Mouse (Mus musculus) heart, postnatal 10 days (tissue): Measurements from ENCODE around the gene Thyn1. TPM values are rescaled to one million over a fixed set of nuclear protein-coding genes. Genes with fewer than 3 reads are reported as not detected.

ENCODE experiments used
- DNase-seq, 2 experiments: peaks; one replicate each; pipeline ENCODE4 v3.0.0; 2021
- intact Hi-C: fragments of 180-260 bp; cut with DNase I; formaldehyde crosslinking; loops from one replicate; pipeline ENCODE4 v1.15.1; 2025
- total RNA-seq, 2 experiments: library from RNA; stranded (reverse); gene quantifications; 2 replicates each; pipeline ENCODE4 v1.2.3; 2021

Gene Thyn1
- total RNA-seq: 10 to 100 TPM; 29.0 to 32.7 TPM

DNA sequence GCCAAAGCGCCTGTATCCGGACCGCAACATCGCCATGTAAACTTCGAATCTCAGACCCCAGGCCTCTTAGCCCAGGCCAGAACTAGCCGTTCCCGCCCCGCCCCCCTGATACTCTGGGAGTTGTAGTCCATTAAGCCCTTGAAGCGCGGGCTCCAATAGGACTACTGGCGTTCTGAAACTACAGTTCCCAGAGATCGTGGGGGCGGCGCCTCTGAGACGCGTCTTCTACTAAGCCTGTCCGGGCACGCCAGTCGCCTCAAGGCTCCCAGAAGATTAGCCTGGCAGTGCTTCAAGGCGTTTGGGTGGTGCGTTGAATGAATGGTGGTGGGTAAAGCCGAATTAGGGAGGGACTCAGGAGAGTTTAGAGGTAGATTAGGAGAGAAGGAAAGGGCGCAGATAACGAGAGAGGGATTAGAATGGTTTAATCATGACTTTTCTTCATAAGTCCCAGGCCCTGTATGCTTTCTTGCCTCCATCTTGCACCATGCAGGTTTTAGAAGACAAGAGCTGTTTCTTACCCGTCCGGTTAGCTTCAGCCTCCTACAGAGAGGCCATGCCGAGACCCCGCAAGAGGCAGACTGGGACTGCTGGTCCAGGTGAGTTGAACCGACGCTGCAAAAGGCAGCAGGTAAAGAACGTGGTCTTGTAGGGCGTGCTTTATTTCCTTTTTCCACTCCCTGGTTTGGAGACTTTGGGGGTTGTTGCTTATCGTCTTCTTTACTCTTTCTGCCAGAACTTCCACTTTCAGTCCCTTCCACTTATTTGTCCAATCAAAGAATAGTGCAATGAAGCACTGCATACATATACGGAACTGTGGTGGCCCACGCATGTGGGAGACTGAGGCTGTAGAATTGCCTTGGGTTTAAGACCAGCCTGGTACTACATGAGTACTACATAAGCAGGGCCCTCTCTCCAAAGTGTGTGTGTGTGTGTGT, at the start of gene Thyn1, which contains the start of gene Acad8:
Thyn1 (plus strand) TSS at position 250 of the 935 bp plus-strand sequence.
Acad8 (minus strand) TSS at position 106 of the 935 bp plus-strand sequence.
- DNase-seq: peak; percentile 97
- intact Hi-C loops: no loop called here

DNA sequence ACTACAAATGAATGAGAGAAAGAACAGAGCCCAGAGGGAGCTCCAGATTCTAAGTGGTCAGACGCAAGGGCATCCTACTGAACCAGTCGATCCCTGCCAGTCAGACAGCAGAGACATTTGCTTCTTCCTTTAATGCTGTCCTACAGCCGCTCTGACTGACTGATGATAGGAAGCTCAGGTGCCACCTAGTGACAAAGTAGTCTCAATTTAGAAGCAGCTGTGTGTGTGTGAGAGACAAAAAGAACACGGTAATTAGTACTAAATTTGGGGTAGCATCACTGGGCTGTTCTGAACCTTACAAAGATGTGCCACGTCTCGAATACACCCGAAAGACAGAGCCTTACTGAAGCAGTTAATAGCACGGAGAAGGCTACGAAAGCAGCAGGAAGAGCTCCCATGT, 21.8 kb upstream of the Thyn1 start:
- DNase-seq: no peak
- intact Hi-C loops: no loop called here

DNA sequence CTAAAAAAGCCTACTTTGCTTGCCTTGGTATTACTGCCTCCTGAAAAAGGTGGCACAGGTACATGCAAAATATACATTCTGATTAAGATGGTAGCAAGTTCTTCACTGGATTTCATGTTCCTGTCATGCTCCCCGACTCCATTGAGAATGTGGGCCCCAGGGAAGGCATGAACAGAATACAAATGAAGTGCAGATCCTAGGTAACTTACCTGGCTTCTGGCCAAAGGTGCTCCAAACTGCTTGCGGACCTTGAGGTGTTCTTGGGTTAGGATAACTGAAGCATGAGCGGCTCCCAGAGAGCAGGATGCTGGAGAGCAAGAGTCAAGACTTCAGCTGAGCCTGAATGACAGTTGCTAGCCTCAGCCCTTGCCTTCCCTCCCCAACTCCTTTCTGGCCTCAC, 20.7 kb upstream of the Thyn1 start:
- intact Hi-C loops: no loop called here
- no peak for DNase-seq

DNA sequence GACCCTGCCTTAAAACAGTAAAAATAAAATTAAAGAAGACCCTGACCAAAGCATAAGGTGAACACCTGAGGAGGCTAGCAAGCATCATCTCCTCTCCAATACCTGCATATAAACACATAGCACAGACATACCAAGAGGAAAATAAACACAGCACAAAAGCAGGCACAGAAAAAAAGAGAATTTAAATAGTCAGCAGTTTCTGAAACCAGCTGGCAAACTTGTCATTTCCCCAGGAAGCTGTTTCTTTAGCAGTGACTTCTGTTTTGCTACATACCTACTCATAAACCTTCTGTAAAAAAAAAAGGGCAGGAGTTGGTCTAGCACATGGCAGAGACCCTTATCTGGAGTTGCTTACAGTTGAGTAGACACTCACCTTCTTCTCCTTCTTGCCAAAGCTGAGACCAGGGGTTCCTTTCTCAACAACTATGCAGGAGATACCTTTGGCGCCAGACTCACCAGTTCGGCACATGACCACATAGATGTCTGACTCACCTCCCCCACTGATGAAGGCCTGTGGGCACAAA, 14.4 kb upstream of the Thyn1 start:
- DNase-seq: no peak
- intact Hi-C loops: no loop called here

DNA sequence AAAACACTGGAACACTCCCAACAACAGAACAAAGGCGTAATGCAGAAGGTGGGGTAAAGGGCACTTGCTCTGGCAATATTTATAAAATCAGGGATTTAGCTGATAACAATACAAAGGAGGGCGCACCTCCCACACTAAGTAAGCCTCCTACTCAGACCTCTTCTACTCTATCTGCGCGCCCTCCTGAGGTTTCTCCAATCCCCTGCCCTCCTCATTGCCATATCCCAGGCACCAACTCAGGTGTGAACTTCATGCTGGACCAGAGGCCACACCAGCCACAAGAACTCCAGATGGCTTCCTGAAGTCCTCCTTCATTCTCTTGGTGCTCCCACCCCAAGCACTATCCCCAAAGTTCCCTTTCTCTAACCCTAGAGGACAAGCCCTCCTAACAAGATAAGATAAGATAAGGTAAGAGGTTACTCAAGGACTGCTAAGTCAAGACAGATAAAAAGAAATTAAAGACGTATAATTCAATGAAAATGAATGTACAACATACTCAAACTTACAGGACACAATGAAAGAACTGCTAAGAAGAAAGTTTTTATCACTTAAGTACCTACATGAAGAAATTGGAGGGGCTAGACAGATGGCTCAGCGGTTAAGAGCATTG, 13.7 kb upstream of the Thyn1 start:
- intact Hi-C loops: no loop called here
- no peak for DNase-seq

DNA sequence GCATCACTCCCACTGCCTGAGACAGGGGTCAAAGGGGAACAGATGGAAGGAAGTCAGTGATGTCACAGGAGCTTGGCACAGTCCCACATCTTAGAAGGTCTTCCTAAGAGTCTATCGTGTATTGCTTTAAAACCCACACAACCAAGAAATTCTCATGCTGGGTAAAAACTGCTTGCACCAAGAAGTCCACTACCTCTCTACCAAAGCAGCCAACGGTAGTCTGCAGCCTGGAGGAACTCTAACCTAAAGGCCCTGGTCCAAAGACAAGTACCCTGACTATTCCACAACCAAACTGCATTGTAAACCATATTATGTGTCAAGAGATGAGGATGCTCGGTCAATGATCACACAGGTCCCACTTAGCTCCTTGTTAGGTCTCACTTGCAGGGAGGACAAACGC, 9.3 kb upstream of the Thyn1 start:
- DNase-seq: no peak
- intact Hi-C loops: no loop called here

DNA sequence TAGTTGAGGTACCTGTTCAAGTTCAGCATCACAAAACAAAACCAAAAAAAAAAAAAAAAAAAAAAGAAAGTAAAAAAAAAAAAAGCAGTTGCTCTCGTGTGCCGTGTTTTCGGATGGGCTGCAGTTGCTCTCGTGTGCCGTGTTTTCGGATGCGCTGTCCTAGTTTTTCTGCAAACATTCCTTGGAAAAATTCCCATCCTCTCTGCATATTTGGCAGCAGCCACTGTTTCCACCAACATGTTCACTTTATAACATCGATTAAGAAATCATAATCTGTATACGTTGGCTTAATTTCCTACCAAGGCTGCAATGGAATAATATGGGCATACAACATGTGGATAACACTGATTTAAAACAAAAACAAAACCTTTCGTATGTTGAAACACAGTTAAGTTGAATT, 6.4 kb upstream of the Thyn1 start:
- no peak for DNase-seq
- intact Hi-C loops: no loop called here

DNA sequence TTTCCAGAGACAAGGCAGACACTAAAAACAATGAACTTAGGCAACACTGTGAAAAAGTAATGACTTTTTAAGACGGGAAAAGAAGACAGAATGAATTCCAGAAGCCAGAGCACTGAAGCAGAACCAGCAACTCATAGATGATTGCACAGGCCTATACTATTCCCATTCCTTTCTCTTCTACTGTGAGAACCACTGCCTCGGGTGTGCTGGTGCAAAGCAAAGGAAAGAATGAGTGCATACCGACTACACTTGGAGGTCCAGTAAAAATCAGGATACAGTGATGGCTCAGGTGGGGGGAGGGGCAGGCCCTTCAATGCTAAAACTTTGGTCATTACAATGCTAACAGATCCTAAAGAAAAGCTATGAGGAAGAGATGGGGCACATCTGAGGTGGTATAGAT, 5.6 kb upstream of the Thyn1 start:
- DNase-seq: no peak
- intact Hi-C loops: no loop called here

DNA sequence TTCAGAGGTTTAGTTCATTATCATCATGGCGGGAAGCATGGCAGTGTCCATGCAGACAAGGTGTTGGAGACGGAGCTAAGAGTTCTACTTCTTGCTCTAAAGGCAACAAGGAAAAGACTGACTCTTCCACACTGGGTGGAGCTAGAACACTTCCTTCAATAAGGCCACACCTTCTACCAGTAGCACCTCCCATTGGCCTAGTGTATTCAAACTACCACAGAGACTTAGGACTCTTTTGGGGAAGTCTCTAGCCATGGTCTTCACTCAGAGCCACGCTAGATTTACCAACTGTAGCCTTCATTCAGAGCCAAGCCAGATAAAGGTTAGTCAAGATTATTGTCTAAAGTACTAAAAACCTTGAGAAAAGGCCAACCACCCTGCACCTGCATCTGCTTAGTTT, 2.4 kb upstream of the Thyn1 start:
- intact Hi-C loops: no loop called here
- no peak for DNase-seq

DNA sequence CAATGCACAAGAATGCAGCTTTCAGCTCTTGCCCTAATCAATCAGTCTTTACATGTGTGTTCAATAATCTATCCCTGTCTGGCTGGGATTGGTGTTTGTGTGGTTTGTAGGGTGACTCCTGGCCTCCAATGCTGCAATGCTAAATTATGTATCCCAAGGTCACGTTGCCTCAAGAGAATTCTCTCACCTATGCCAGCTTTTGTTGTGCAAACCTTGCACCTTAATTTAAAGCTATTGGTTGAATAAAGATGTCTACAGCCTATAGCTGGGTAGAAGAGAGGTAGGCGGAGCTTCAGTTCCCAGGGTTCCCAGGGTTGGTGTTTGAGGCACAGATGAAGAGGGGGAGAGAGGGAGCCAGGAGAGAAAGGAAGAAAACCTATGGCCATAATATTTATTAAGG, 2.0 kb upstream of the Thyn1 start:
- DNase-seq: no peak
- intact Hi-C loops: no loop called here

DNA sequence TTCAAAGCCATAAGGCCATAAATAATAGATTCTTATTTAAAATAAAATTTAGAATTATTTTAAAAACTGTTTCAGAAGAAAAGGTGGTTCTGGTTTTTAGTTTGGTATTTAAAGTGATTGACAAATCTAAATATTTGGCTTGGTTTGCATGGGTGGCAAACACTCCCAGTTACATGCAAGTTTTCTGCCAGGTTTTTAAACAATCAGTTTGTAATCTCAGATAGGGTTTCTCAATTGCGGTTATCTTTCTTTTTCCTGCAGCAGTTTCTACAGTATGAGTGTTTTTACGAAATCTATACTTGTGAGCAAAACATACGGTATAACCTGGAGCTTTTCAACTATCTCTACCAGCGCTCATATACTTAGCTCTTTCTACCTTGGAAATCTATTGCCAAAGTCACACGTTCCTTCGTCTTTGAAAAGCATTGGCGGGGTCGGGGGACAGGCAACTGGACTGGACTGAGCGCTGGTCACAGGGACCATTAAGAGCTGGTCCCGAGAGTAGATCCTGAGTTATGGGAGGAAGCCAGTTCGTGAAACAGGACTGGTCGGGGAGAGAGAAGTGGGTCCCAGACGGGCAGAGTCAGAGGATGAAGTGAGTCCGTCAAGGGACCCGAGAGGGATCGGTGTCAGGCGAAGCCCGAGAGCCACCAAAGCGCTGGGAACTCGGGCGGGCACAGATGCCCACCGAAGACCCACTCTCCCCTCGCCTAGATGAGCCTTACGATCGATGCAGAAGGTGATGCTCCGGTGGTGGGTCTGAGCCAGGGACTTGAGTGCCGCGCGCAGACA, 645 bp upstream of the Thyn1 start:
- intact Hi-C loops: no loop called here
- DNase-seq: no peak

DNA sequence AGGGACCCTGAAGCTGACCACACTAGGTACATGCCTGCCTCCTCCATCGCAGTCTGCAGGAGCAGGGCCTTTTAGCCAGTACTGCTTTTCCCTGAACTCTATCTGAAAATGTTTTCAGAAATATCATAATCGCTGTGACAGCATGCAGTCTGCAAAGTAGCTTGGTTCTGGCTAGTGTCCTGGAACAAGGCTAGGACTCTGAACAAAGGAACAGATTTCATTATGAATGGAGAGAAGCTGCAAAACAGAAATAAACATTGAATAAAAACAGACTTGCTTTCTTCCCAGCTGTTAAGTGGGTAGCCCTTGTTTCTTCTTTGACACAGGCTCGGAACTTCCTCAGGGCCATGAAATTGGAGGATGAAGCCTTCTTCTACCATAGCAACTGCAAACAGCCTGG, 5.7 kb downstream of the Thyn1 start:
- intact Hi-C loops: no loop called here
- DNase-seq: no peak

DNA sequence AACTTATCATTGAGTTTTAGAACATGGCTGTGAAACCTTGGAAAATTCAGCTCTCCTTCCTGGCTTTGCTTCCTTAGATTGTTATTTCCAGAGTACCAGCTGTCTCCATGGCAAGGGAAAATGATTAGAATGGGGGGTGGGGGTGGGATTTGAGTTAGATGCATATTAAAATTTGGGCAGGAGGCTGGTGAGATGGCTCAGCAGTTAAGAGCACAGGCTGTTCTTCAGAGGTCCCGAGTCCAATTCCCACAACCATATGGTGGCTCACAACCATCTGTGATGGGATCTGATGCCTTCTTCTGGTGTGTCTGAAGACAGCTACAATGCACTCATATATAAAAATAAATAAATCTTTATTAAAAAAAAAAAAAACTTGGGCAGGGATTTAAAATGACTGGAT, 6.4 kb downstream of the Thyn1 start:
- DNase-seq: no peak
- intact Hi-C loops: no loop called here

DNA sequence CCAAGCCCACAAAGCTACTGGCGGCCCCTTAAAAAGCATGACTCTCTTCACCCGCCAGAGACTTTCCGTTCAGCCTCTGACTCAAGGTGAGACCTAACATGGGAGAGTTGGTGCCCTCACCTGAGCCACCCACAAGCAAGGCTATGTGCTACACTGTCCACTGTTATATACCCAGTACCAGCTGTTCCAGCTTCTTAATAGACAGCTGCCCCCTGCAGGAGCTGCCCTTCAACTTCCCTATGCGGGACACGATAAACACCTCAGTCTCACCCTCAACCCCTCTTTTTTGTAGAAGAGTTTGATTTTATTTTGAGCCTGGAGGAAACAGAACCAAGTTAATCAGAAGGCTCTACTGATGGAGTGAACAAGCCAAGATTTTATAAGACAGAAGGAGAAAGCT, 7.4 kb downstream of the Thyn1 start:
- DNase-seq: no peak
- intact Hi-C loops: no loop called here

DNA sequence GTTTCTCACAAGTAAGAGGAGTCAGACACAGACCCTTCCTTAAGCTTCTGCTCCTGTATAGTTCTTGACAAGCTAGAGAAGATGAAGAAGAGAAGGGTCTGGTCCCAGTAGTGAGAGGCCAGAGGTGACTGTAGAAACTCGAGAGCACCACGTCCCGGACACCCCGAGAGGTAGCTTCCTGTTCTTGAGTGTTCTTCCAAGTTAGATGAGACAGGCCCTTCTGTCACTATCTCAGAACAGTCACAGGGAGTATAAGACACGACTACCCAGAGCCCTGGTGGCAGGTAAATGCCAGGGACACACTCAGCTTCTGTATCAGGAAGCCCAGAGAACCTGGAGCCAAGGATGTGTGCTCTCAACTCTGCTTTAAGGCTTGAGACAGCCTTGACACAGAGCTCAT, 9.7 kb downstream of the Thyn1 start:
- intact Hi-C loops: no loop called here

DNA sequence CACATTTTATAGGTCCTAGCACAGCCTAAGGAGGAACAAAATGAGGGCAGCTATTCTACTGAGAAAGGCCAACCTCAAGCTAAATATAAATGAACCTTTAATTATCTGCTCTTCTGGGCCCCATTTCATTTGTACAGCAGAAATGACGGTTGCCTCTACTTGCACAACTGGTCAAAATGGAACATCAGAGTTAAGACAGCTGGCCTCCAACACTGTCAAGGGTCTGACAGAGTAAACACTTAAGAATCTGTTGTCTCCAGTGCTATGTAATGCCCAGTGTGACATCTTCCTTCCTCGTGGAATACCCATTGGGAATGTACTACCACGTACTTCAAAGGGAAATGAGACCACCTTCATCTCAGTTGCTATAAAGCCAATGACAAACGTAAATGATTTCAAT, 12.1 kb downstream of the Thyn1 start:
- DNase-seq: no peak
- intact Hi-C loops: no loop called here

More for the DNA sequence above, 9.7 kb downstream of the Thyn1 start:
- DNase-seq: no peak

DNA sequence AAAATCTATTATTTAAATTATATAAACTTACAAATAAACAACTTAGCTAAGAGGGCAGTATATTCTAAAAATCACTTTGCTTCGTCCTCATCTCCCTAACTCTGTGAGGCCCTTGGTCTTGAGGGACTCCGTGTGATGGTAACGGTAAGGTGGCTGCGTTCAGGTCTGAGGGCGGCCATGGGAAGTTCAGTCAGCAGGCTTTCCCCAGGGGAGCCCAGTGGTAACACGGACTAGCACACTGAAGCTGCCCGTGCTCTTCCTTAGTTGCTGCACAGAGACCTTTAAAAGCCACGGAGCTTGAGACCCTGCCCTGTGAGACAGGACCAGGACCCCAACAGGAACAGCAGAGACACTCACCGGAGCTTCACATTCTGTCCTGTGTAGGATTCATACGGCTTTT, 19.5 kb downstream of the Thyn1 start:
- DNase-seq: no peak
- intact Hi-C loops: no loop called here

DNA sequence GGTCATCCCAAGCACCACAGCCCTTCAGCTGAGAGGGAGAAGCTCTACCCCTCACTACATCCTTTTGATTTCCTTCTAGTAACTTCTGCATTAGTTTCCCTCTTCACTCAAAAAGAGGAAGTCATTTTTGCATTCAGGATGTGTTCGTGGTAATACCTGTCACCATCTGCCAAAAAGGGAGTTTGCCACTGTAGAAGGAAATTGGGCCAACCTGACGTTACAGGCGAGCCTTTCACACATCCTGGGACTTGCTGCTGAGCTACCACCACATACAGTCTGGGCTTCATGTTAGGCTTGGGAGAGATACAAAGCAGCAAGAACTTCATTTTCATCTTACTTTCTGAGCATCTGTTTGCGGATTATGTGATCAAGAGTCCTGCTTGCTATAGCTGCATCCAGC, 24.2 kb downstream of the Thyn1 start:
- no peak for DNase-seq
- intact Hi-C loops: no loop called here

DNA sequence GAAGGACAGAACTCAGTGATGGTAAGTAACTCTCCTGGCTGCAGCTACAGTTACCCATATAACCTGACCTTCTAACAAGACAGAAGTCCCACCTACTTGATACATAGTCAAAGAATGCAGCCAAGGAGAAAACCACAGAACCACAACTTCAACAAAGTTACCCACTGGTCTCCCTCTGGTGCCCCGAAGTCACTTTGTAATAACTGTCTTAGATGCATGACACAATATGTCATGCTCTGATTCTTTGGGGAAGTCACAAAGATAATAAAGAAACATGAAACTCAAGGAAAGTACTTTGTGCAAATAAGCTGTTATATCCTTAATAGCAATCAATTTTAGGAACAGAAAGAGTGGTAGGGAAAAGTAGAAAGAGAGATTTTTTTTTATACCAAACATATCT, 27.2 kb downstream of the Thyn1 start:
- DNase-seq: no peak
- intact Hi-C loops: no loop called here

DNA sequence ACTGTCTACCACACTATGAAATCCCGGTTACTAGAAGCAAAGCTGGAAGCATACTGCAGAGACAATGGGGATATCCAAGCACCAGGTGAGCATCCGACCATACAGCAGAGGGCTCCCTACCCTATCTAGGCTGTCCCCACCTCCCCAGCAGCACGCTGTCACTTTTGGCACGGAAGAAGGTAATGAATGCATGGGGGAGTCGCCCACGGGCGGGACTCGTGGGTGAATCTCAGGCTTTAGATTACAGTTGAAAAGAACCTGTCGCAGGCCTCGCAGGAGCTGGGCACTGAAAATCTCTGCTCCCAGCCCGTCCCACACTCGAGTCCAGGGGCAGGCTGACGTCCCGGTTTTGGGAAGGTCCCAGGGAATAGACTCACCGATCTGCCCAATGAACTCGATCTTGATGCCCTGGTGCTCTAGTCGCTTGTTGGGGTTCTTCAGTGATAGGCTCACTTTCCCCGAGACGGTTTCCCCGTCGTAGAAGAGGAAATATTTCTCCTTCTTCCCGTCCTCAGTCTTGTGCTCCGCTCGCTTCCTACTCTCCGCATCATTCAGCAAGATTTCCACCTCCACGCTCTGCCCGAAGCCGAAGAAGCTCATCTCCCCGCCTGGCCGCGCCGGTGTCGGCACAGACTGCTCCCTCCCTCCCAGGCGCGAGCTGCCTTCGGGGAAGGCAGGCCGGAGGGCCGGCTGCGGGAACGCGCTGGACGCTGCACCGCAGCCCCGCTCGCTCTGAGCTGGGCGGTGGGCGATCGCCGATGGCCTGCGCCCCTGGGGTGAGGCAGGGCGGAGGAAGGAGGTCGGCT, 29.7 kb downstream of the Thyn1 start:
- intact Hi-C loops: no loop called here
- DNase-seq: peak; percentile 41 to 52
